Mouse (Mus musculus) neural tube, embryonic 13.5 days (tissue): ENCODE results near the gene Oas1d. TPM values are rescaled to one million over a fixed set of nuclear protein-coding genes. Genes with fewer than 3 reads are reported as not detected.
"Not testable (repeated sequence)": the region's sequence is repeated elsewhere in the genome, so short reads cannot be mapped to it uniquely, and the experiment has no call there.

Experiments used
- ATAC-seq: fragments of 200-750 bp; cut with Nextera tagmentation; 2 replicates; pipeline ENCODE4 v1.8.0; 2017; ENCODE audit warnings: low read depth, mild to moderate bottlenecking, moderate TSS enrichment, moderate library complexity
- H3K27ac ChIP-seq: fragments of 300-500 bp; sonication (generic); replicated peaks from 2 replicates; pipeline ENCODE4 v1.5.1; 2015; ENCODE audit warnings: moderate library complexity, mild to moderate bottlenecking, inconsistent platforms
- H3K27me3 ChIP-seq: fragments of 300-500 bp; sonication (generic); 2 replicates; pipeline ENCODE4 v1.6.1; 2015; ENCODE audit warnings: mild to moderate bottlenecking, inconsistent platforms
- H3K36me3 ChIP-seq: fragments of 300-500 bp; sonication (generic); 2 replicates; pipeline ENCODE4 v1.6.1; 2015; ENCODE audit warnings: mild to moderate bottlenecking, inconsistent platforms
- H3K4me1 ChIP-seq: fragments of 300-500 bp; sonication (generic); replicated peaks from 2 replicates; pipeline ENCODE4 v1.6.1; 2015; ENCODE audit warnings: inconsistent platforms
- H3K4me2 ChIP-seq: fragments of 300-500 bp; sonication (generic); 2 replicates; pipeline ENCODE4 v1.6.1; 2015; ENCODE audit warnings: inconsistent platforms, mild to moderate bottlenecking, moderate library complexity
- H3K4me3 ChIP-seq: fragments of 300-500 bp; sonication (generic); 2 replicates; pipeline ENCODE4 v1.5.1; 2015; ENCODE audit warnings: mild to moderate bottlenecking, inconsistent platforms
- H3K9ac ChIP-seq: fragments of 300-500 bp; sonication (generic); 2 replicates; pipeline ENCODE4 v1.6.1; 2015; ENCODE audit warnings: moderate library complexity, mild to moderate bottlenecking, inconsistent platforms
- H3K9me3 ChIP-seq: fragments of 300-500 bp; sonication (generic); 2 replicates; pipeline ENCODE4 v1.6.1; 2016; ENCODE audit warnings: inconsistent platforms
- WGBS: fragments of 180-500 bp; shearing (Covaris S2); methylation state at CpG from one replicate; pipeline ENCODE4 v1.1.7; 2015; 5-methylcytosine and 5-hydroxymethylcytosine counted together
- polyA plus RNA-seq: library from polyadenylated mRNA; unstranded; fragments of >200 nt; fragmentation: Nextera tagmentation; extraction: Ambion mirVana; gene quantifications from 2 replicates; pipeline ENCODE4 v1.2.1, GENCODE M21; 2015

Gene Oas1d
- polyA plus RNA-seq, 1 experiment from 2014 or later, result not detected

DNA sequence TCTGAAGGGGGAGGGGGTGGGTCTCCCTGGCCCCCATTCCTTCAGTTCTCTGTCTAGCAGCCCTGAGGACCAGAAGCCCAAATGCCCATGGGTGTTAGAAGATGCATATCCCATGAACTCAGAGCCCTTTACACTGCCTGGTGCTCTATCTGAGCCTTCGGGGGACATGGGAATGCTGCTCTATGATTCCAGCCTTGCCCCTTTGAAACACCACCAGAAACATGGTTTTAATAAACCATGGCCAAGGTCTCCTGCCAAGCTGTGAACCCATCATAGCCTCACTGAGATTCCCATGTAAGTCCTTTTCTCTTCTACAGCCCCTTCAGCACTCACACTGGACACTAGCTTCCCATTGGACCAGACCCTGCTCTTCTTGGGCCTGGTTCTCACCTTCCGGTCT, 24.3 kb upstream of the Oas1d start:
- H3K9me3 ChIP-seq, result no peaks in the 10 kb centered on the region
- no peak overlapping the region for H3K4me2 ChIP-seq
- H3K9ac ChIP-seq, result no peak overlapping the region
- ATAC-seq, result no peak
- no peak overlapping the region for H3K27ac ChIP-seq
- no peaks in the 10 kb centered on the region for H3K27me3 ChIP-seq
- no peaks in the 10 kb centered on the region for H3K36me3 ChIP-seq
- 92% methylated on average over 2 of the region's 2 CpGs for WGBS
- H3K4me1 ChIP-seq, result no peaks in the 10 kb centered on the region
- no peak overlapping the region for H3K4me3 ChIP-seq

DNA sequence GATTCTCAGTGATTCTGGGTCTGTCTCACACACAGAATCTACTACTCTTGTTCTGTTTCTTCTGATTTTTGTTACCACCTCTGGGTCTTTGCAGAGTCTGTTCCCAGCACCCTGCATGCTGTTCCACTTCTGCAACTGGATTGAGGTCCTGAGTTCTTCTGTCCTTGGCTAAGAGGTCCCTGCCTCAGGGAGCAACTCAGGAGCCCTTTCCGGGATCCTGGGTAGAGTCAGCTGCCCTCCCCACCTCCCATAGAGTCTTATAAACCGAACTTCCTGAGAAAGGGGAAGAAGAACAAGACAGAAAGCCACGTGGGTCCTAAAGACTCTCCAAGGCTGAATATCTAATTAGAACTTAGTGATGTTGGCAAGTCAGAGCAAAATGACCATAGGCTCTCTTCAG, 23.3 kb upstream of the Oas1d start:
- H3K4me2 ChIP-seq, result no peak overlapping the region
- H3K9ac ChIP-seq, result no peak overlapping the region
- ATAC-seq, result no peak
- H3K36me3 ChIP-seq, result no peaks in the 10 kb centered on the region
- no peak overlapping the region for H3K27ac ChIP-seq
- no peaks in the 10 kb centered on the region for H3K27me3 ChIP-seq
- H3K4me3 ChIP-seq, result no peak overlapping the region
- H3K4me1 ChIP-seq, result no peaks in the 10 kb centered on the region
- WGBS, result 58% methylated on average over 3 of the region's 3 CpGs
- no peaks in the 10 kb centered on the region for H3K9me3 ChIP-seq

DNA sequence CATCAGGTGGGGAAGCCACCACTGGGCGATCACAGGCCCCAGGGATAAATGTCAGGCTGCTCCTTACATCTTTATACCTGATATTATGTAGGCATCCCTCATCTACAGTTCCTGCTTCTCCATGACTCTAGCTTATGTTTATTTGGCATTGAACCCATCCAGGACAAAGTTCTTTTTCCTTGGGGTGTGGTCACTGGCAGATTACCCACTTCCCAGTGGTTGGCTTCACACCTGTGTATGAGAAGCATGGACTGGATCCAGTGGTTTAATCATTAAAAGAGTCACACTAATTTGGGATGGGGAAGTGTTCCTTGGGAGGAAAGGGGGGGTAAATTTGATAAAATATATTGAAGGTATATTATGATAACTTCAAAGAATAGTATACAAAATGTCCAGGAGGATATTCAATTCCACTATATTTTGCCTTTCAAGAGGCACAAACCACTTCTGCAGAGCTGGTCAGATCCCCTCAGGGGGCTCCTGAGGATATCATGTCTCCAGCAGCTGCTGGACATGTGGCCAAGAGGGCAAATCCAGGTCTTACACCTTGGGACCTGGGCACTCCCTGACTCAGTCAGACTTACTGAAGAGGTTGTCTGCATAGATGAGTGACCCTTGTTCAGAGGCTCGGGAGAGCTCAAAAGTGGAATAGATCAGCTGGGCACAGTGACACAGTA, 22.6 kb upstream of the Oas1d start:
- not testable (repeated sequence) for H3K27me3 ChIP-seq, H3K4me3 ChIP-seq, H3K9me3 ChIP-seq, H3K4me1 ChIP-seq, ATAC-seq, H3K27ac ChIP-seq, H3K9ac ChIP-seq, H3K36me3 ChIP-seq, H3K4me2 ChIP-seq
- WGBS, result 87% methylated on average over 2 of the region's 2 CpGs

DNA sequence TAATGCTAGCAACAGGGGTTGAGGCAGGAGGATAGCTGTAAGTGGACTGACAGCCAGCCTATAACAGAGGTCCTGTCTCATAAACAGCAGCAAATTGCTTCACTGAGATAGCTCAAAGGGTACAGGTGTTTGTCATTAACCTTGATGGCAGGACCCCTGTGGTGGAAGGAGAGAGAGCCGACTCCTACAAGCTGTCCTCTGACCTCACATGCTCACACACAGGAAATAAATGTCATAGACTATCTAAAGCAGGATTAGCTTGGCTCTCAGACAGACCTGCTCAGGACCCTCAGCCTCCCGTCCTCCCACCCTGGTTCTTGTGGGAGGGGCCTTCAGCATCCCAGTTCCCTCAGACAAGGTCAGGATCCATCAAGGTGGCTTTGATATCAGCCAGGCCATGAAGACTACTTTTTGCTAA, 22.1 kb upstream of the Oas1d start:
- Histone ChIP-seq H3K4me2 (no peak overlapping the region), H3K27me3 (no peaks in the 10 kb centered on the region), H3K4me3 (no peak overlapping the region), H3K4me1 (no peaks in the 10 kb centered on the region), H3K27ac (no peak overlapping the region), H3K36me3 (no peaks in the 10 kb centered on the region), H3K9me3 (no peaks in the 10 kb centered on the region), H3K9ac (no peak overlapping the region)
- ATAC-seq, result no peak
- WGBS, result 71% methylated on average over 2 of the region's 2 CpGs

DNA sequence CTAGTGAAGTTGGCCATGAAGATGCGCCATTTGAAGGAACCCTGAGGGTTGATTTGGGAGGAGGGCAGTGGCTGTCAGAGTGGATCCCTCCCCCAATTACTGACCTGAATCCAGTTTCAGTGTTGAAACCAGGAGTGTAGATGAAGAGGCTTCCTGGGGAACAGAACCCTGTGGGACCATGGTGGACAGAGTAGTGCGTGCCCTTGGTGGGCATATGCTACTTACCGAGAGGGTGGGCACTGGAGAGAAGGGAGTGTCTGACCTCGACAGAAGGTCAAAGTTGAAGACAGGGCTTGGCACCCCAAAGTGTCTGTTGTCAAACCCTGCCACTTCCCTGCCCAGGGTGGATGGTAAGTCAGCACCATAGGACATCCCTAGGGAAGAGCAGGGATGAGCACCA, 20.5 kb upstream of the Oas1d start:
- not testable (repeated sequence) for H3K27me3 ChIP-seq, H3K4me2 ChIP-seq, H3K4me1 ChIP-seq, H3K4me3 ChIP-seq, H3K9me3 ChIP-seq, ATAC-seq, H3K27ac ChIP-seq, H3K36me3 ChIP-seq, H3K9ac ChIP-seq
- WGBS, result 90% methylated on average over 4 of the region's 4 CpGs

DNA sequence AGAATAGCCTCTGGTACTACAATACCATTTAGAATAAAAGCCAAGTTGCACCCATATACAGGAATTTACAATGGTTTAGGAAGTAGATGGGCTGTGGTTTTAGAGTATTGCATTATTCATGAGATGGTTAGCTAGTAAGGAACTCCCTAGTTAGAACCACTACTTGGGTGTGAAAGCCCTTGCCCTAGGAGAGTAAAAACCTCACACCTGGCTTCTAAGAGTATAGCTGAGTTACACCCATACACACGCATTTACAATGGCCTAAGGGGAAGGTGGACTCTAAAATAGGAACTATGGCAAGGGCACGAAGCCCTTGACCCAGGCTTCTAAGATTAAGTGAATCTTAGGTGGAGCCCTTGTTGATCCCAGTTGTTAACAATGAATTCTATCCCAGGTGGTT, 19.6 kb upstream of the Oas1d start:
- not testable (repeated sequence) for H3K9ac ChIP-seq, H3K4me3 ChIP-seq, H3K9me3 ChIP-seq, H3K27ac ChIP-seq, H3K27me3 ChIP-seq, ATAC-seq, H3K4me2 ChIP-seq, H3K36me3 ChIP-seq, H3K4me1 ChIP-seq
- WGBS, result 81% methylated on average over 2 of the region's 2 CpGs

DNA sequence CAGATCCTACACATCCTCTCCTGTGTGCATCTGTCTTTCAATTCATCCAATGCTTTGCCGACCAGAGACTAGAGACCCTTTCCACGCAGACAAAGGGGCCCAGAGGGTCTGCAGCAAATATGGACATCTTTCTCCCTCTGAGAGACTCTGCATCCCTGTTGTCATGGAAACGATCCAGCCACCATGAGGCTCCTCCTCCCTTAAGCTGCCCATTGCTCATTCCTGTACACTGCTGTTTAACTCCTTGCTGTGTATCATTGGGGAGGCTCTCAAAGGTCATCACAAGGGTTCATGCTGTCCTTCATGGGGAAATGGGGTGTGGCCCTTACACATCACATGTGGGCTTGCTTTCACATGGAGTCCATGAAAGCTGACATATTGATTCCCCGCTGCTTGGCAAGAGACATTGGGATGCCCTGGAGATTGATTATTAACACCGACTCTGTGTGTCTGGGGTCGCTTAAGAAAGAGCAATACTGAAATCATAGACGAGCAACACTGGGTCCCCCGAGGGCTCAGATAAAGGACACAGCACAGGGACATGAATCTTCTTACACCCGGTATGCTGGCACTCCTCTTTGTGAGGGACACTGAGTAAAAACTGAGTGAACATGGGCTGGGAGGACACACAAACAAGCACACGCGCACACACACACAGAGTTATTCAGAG, 19.0 kb upstream of the Oas1d start:
- H3K4me3 ChIP-seq, result no peak overlapping the region
- H3K27ac ChIP-seq, result no peak overlapping the region
- no peak overlapping the region for H3K9ac ChIP-seq
- H3K36me3 ChIP-seq, result no peaks in the 10 kb centered on the region
- 0 out of 2 replicates have a peak, but pooled peaks cover 4% of the 10 kb centered on the region for H3K9me3 ChIP-seq
- ATAC-seq, result no peak
- H3K27me3 ChIP-seq, result no peaks in the 10 kb centered on the region
- no peak overlapping the region for H3K4me2 ChIP-seq
- H3K4me1 ChIP-seq, result no peaks in the 10 kb centered on the region
- 79% methylated on average over 11 of the region's 11 CpGs for WGBS

DNA sequence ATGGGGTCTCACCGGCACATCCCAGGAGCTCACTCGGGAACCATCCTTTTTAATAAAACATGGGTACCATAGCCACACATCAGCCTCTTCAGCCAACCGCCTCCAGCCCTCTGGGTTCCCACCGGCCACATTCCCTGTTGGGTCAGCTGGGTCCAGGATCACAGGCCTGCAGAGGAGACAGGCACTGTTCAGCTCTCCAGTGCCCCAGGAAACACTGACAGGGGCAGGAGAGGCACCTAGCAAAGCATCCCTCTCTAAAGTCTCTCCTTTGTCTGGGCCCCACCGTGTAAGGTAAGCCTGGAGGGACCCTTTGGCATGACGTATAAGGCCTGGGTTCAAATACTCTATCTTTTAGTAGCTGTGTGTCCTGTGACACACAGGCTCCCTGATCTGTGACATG, 16.0 kb upstream of the Oas1d start:
- Histone ChIP-seq H3K4me1 (no peaks in the 10 kb centered on the region), H3K9me3 (0 out of 2 replicates have a peak, but pooled peaks cover 4% of the 10 kb centered on the region), H3K27ac (no peak overlapping the region), H3K27me3 (no peaks in the 10 kb centered on the region), H3K9ac (no peak overlapping the region), H3K4me3 (no peak overlapping the region), H3K36me3 (no peaks in the 10 kb centered on the region), H3K4me2 (no peak overlapping the region)
- WGBS, result 85% methylated on average over 6 of the region's 6 CpGs
- ATAC-seq, result no peak

DNA sequence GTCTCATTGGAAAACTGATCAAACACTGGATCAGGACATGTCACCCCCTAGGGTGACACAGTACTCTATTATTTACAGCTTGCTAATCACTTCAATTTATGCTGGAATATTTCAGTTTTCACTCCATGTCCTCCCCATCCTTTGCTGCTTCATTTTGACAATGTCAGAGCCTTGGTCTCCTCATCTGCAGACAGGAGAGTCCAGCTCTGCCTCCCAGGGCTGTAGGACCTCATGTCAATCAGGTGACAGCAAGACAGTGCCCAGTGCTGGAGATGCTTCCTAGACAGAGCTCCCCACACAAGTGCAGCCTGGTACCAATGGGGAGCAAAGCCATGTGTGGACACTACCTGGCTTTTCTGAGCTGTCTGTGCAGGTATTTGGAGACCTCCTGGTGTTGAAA, 15.6 kb upstream of the Oas1d start:
- H3K27me3 ChIP-seq, result no peaks in the 10 kb centered on the region
- no peaks in the 10 kb centered on the region for H3K36me3 ChIP-seq
- H3K4me2 ChIP-seq, result no peak overlapping the region
- H3K4me1 ChIP-seq, result no peaks in the 10 kb centered on the region
- ATAC-seq, result no peak
- H3K27ac ChIP-seq, result no peak overlapping the region
- H3K9ac ChIP-seq, result no peak overlapping the region
- H3K4me3 ChIP-seq, result no peak overlapping the region
- H3K9me3 ChIP-seq, result 0 out of 2 replicates have a peak, but pooled peaks cover 4% of the 10 kb centered on the region

DNA sequence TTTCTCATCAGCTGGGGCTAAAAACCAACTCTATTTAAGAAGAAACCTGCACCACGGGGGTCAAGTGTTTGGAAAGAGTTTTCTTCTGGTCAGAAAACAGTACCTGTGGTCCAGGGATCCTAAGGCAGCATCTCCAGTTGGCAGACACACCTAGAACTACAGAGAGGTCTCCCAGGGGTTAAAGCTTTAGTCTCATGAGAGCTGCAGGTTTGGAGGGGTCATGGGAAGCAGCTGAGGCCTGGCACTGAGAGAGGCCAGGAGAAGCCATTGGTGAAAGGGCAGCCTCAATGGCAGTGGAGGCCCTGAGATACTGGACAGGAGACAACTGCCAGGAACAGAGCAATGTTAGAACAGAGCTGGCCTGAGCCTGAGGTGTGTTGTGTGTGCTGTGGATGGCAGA, 13.7 kb upstream of the Oas1d start:
- 0 out of 2 replicates have a peak, but pooled peaks cover 4% of the 10 kb centered on the region for H3K9me3 ChIP-seq
- H3K27ac ChIP-seq, result no peak overlapping the region
- H3K9ac ChIP-seq, result no peak overlapping the region
- WGBS, result 67% methylated on average over 1 of the region's 1 CpGs
- no peak overlapping the region for H3K4me2 ChIP-seq
- H3K4me1 ChIP-seq, result no peaks in the 10 kb centered on the region
- no peak for ATAC-seq
- H3K36me3 ChIP-seq, result no peaks in the 10 kb centered on the region
- no peak overlapping the region for H3K4me3 ChIP-seq
- H3K27me3 ChIP-seq, result no peaks in the 10 kb centered on the region

DNA sequence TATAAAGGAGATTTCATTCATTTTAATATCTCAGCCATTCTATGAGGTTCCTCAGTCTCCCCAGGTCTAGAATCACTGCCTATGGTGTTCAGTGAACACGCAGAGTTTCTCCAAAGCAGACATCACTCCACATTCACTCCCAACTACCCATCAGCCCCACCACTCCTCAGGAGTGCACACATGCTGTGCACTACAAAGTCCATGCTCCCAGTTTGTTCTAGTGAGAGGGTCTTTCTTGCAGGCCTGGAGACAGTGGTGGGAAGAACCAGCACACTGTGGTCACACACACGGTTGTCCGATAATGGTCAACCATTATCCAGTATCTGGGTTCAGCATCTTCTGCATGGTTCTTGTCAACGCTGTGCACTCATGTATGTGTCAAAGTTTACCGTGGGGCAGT, 12.3 kb upstream of the Oas1d start:
- Histone ChIP-seq H3K9ac (no peak overlapping the region), H3K4me3 (no peak overlapping the region)
- 92% methylated on average over 5 of the region's 5 CpGs for WGBS

DNA sequence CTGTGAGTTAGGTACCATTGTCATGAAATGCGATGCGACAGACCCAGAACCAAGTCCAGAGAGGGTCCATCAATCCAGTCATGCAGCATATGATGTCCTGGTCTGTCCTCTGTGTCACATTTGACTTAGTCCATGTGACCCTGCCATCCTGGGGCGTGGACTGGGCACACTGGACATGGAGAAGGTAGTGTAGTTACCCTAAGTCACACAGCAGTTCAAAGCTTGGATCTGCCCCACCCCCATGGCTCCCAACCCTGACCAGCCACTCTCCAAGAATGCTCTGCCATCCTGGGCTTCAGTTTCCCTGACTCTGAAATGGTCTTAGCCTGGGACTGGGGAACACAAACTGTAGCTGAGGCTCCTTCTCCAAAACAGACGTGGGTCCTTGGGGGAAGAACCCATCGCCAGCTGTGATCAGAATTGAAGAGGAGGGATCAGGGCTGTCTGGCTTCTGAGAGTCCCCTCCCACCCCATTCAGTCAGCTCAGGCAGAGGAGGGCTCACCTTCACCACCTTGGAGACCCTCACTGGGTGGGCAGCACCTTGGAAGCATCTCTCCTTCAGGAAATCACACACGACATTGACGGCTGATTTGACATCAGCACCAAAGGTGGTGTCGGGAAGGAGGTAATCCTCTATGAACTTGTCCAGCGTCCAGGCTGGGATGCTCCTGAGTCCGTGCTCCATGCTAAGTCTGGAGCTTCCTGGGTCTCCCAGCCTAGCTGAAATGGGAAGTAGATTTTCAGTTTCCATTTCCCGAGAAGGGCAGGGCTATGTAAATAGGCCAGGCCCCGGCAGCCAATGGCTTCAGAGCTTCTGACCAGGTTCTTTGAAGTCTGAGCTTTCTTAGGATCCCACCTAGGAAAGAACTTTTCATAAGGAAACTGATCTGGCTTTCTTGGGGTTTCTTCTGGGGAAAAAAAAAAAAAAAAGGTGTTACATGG, 7.3 kb upstream of the Oas1d start, which contains the start of gene Oas1a:
Oas1a (minus strand) TSS at position 731 of the 943 bp plus-strand sequence.
- not testable (repeated sequence) for H3K9ac ChIP-seq, H3K4me1 ChIP-seq, H3K9me3 ChIP-seq, H3K4me2 ChIP-seq, H3K27me3 ChIP-seq, H3K36me3 ChIP-seq, H3K27ac ChIP-seq, H3K4me3 ChIP-seq, ATAC-seq
- 39% methylated on average over 9 of the region's 12 CpGs for WGBS

More for the DNA sequence above, 12.3 kb upstream of the Oas1d start:
- no peak for ATAC-seq
- Histone ChIP-seq H3K4me2 (no peak overlapping the region), H3K27me3 (no peaks in the 10 kb centered on the region), H3K36me3 (no peaks in the 10 kb centered on the region), H3K9me3 (0 out of 2 replicates have a peak, but pooled peaks cover 4% of the 10 kb centered on the region), H3K27ac (no peak overlapping the region), H3K4me1 (no peaks in the 10 kb centered on the region)
